Mouse (Mus musculus) adrenal gland, postnatal 25 days (tissue): ENCODE measurements around the gene Gm21985. TPM values are rescaled to one million over a fixed set of nuclear protein-coding genes. Genes with fewer than 3 reads are reported as not detected.

Experiments
- total RNA-seq: library from RNA; stranded (reverse); gene quantifications from 2 replicates; pipeline ENCODE4 v1.2.3, GENCODE M21; 2021

Gm21985 gene
- total RNA-seq, 1 experiment from 2014 or later = not detected

Other genes with a start within 250 kb of the Gm21985 start
- not detected in 2 replicates for gene Olfr1311, start 241.9 kb upstream of the Gm21985 start, total RNA-seq
- gene Olfr1312, start 216.1 kb upstream of the Gm21985 start, total RNA-seq = not detected in 2 replicates
- not detected in 2 replicates for gene Olfr1313, start 188.5 kb upstream of the Gm21985 start, total RNA-seq
- not detected in 2 replicates for gene Olfr1314, start 169.5 kb upstream of the Gm21985 start, total RNA-seq
- gene Olfr1315-ps1, start 150.9 kb upstream of the Gm21985 start, total RNA-seq = not detected in 2 replicates
- not detected in 2 replicates for gene Olfr1316, start 131.3 kb upstream of the Gm21985 start, total RNA-seq
- not detected in 2 replicates for gene Olfr1317, start 126.0 kb upstream of the Gm21985 start, total RNA-seq
- gene Olfr1318, start 112.1 kb upstream of the Gm21985 start, total RNA-seq = not detected in 2 replicates
- gene Lpcat4, start 26.8 kb upstream of the Gm21985 start, total RNA-seq = 6.0 and 10.4 TPM in 2 replicates
- not detected in 2 replicates for gene Nutm1, start 7.0 kb upstream of the Gm21985 start, total RNA-seq
- 134 and 135 TPM in 2 replicates for gene Nop10, start 4.4 kb upstream of the Gm21985 start, total RNA-seq
- gene Slc12a6, start 489 bp upstream of the Gm21985 start, total RNA-seq = 43.4 and 52.9 TPM in 2 replicates
- 89.3 and 92.2 TPM in 2 replicates for gene Emc4, start 101.7 kb downstream of the Gm21985 start, total RNA-seq
- gene Katnbl1, start 112.9 kb downstream of the Gm21985 start, total RNA-seq = 10.8 and 12.0 TPM in 2 replicates
- gene Emc7, start 188.7 kb downstream of the Gm21985 start, total RNA-seq = 28.3 and 30.8 TPM in 2 replicates
- gene Chrm5, start 214.5 kb downstream of the Gm21985 start, total RNA-seq = not detected in 2 replicates
- gene Aven, start 226.7 kb downstream of the Gm21985 start, total RNA-seq = 19.2 and 21.4 TPM in 2 replicates